19 mouse cellular contexts compared by ENCODE assay signal in the genomic region with DNA sequence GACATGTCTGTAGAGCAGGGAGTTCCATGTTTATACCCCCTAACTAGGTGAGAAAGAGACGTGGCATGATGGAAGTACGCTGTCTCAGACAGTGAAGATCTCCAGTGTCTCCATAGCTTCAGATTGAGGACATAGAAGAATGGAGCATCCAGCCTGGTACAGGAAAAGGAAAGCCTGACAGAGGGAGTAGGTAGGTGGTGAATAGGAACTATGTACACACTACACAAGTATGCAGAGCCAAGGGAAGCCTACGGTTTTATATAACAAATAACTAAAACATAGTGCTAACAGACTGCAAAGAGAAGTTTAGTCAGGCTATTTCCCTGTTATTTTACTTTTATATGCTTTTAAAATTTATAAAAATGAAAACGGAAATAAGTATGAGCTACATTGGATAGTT.
"Had no signal": no experiment of that assay in that cellular context is flagged by ENCODE, and none has a peak within 500 bp of the region (broad histone marks: within the 10 kb centered on the region; RNA-seq: fewer than 3 reads in every experiment).

No protein-coding gene starts in this region.

- H3K27ac ChIP-seq: kidney, postnatal 0 days; limb, embryonic 10.5 days; limb, embryonic 13.5 days; liver, embryonic 12.5 days; liver, embryonic 15.5 days; lung, embryonic 15.5 days; macrophage; midbrain, embryonic 12.5 days; midbrain, embryonic 15.5 days; neural tube, embryonic 12.5 days; neural tube, embryonic 15.5 days had no signal

- H3K4me3 ChIP-seq: limb, embryonic 10.5 days; limb, embryonic 13.5 days; liver, embryonic 12.5 days; liver, embryonic 15.5 days; lung, embryonic 15.5 days; midbrain, embryonic 12.5 days; midbrain, embryonic 15.5 days; neural tube, embryonic 12.5 days; neural tube, embryonic 15.5 days had no signal

- DNase-seq: kidney, adult 2 months; kidney, postnatal 25 days; liver; lung, adult 18-20 months; right cerebral cortex, postnatal 25 days; thymus, adult 2 months; thymus, postnatal 14 days; thymus, postnatal 4 days had no signal
